Mouse (Mus musculus): Measurements from ENCODE around the gene Camta1. TPM values are rescaled to one million over a fixed set of nuclear protein-coding genes. Genes with fewer than 3 reads are reported as not detected.
A peak's percentile ranks its signal among the peaks of the same experiment; 100 is the strongest.

Camta1 gene
- polyA plus RNA-seq, 1 experiment from 2014 or later: 115 TPM

- Histone ChIP-seq H3K27me3 (ENCODE audit: insufficient read depth, low read length) (no peaks in the 10 kb centered on the region), H3K9ac (ENCODE audit: low read depth, low read length) (no peak overlapping the region), H3K4me2 (ENCODE audit: low read length) (no peak overlapping the region), H3K4me1 (replicated peaks; ENCODE audit: insufficient read depth, low read length) (no peaks in the 10 kb centered on the region), H3K4me3 (replicated peaks; ENCODE audit: low read depth, low read length) (no peak overlapping the region), H3K9me3 (replicated peaks; ENCODE audit: low read length) (no peaks in the 10 kb centered on the region), H3K36me3 (ENCODE audit: insufficient read depth, low read length) (no peaks in the 10 kb centered on the region), H3K27ac (no peak overlapping the region)
- peak; percentile 16 for DNase-seq (ENCODE audit: low spot score)
- 66% methylated on average over 15 of the region's 15 CpGs for WGBS
- no peak for ATAC-seq (replicated peaks; ENCODE audit: low FRiP score, low read depth)
- TF ChIP-seq CTCF (IDR thresholded peaks at IDR 0.05; ENCODE audit: low read depth): peak; percentile 36; the same call in 1 of the 2 replicates
Observed at GRCm38 (mm10) chr4:151216553-151217292, 645.0 kb downstream of the Camta1 start.

- TF ChIP-seq CTCF (IDR thresholded peaks at IDR 0.05; ENCODE audit: low read depth): no peak
- ATAC-seq (replicated peaks; ENCODE audit: low FRiP score, low read depth) (no peak), DNase-seq (ENCODE audit: low spot score) (no peak)
- Histone ChIP-seq H3K27me3 (ENCODE audit: insufficient read depth, low read length) (no peaks in the 10 kb centered on the region), H3K9ac (ENCODE audit: low read depth, low read length) (no peak overlapping the region), H3K27ac (no peak overlapping the region), H3K4me1 (replicated peaks; ENCODE audit: insufficient read depth, low read length) (no peaks in the 10 kb centered on the region), H3K4me3 (replicated peaks; ENCODE audit: low read depth, low read length) (no peak overlapping the region), H3K9me3 (replicated peaks; ENCODE audit: low read length) (no peaks in the 10 kb centered on the region), H3K36me3 (ENCODE audit: insufficient read depth, low read length) (no peaks in the 10 kb centered on the region), H3K4me2 (ENCODE audit: low read length) (no peak overlapping the region)
- WGBS: 37% methylated on average over 4 of the region's 4 CpGs
Observed at GRCm38 (mm10) chr4:151215866-151216265, 645.8 kb downstream of the Camta1 start.

GRCm38 (mm10) chr4:151215179-151215578, 646.5 kb downstream of the Camta1 start:
- Histone ChIP-seq H3K36me3 (ENCODE audit: insufficient read depth, low read length) (no peaks in the 10 kb centered on the region), H3K4me2 (ENCODE audit: low read length) (no peak overlapping the region), H3K9me3 (replicated peaks; ENCODE audit: low read length) (no peaks in the 10 kb centered on the region), H3K27ac (no peak overlapping the region), H3K4me1 (replicated peaks; ENCODE audit: insufficient read depth, low read length) (no peaks in the 10 kb centered on the region), H3K4me3 (replicated peaks; ENCODE audit: low read depth, low read length) (no peak overlapping the region), H3K27me3 (ENCODE audit: insufficient read depth, low read length) (no peaks in the 10 kb centered on the region), H3K9ac (ENCODE audit: low read depth, low read length) (no peak overlapping the region)
- ATAC-seq (replicated peaks; ENCODE audit: low FRiP score, low read depth): no peak
- 53% methylated on average over 1 of the region's 1 CpGs for WGBS
- TF ChIP-seq CTCF (IDR thresholded peaks at IDR 0.05; ENCODE audit: low read depth): peak; percentile 48; the same call in 1 of the 2 replicates
- no peak for DNase-seq (ENCODE audit: low spot score)

- no peaks in the 10 kb centered on the region for H3K27me3 ChIP-seq (ENCODE audit: insufficient read depth, low read length)
- no peaks in the 10 kb centered on the region for H3K36me3 ChIP-seq (ENCODE audit: insufficient read depth, low read length)
- 57% methylated on average over 11 of the region's 11 CpGs for WGBS
- DNase-seq (ENCODE audit: low spot score) (no peak), ATAC-seq (replicated peaks; ENCODE audit: low FRiP score, low read depth) (no peak)
- H3K4me3 ChIP-seq (replicated peaks; ENCODE audit: low read depth, low read length): no peak overlapping the region
- no peak overlapping the region for H3K4me2 ChIP-seq (ENCODE audit: low read length)
- H3K4me1 ChIP-seq (replicated peaks; ENCODE audit: insufficient read depth, low read length): no peaks in the 10 kb centered on the region
- no peak overlapping the region for H3K27ac ChIP-seq
- H3K9ac ChIP-seq (ENCODE audit: low read depth, low read length): no peak overlapping the region
- H3K9me3 ChIP-seq (replicated peaks; ENCODE audit: low read length): no peaks in the 10 kb centered on the region
- TF ChIP-seq CTCF (IDR thresholded peaks at IDR 0.05; ENCODE audit: low read depth): no peak
Observed at GRCm38 (mm10) chr4:151213475-151213874, 648.2 kb downstream of the Camta1 start.

- no peak for DNase-seq (ENCODE audit: low spot score)
Observed at GRCm38 (mm10) chr4:151211992-151212391, 649.7 kb downstream of the Camta1 start.

GRCm38 (mm10) chr4:151207566-151207965, 654.1 kb downstream of the Camta1 start:
- WGBS: 71% methylated on average over 7 of the region's 7 CpGs
- H3K9ac ChIP-seq (ENCODE audit: low read depth, low read length): 0 out of 2 replicates have a peak overlapping the region, but pooled peaks have one; percentile 13
- ATAC-seq (replicated peaks; ENCODE audit: low FRiP score, low read depth): no peak
- H3K4me2 ChIP-seq (ENCODE audit: low read length): no peak overlapping the region
- DNase-seq (ENCODE audit: low spot score): no peak
- no peak for TF ChIP-seq CTCF (IDR thresholded peaks at IDR 0.05; ENCODE audit: low read depth)
- no peaks in the 10 kb centered on the region for H3K4me1 ChIP-seq (replicated peaks; ENCODE audit: insufficient read depth, low read length)
- H3K27me3 ChIP-seq (ENCODE audit: insufficient read depth, low read length): no peaks in the 10 kb centered on the region
- no peak overlapping the region for H3K27ac ChIP-seq
- H3K4me3 ChIP-seq (replicated peaks; ENCODE audit: low read depth, low read length): no peak overlapping the region
- H3K9me3 ChIP-seq (replicated peaks; ENCODE audit: low read length): no peaks in the 10 kb centered on the region
- H3K36me3 ChIP-seq (ENCODE audit: insufficient read depth, low read length): no peaks in the 10 kb centered on the region

More at GRCm38 (mm10) chr4:151211992-151212391, 649.7 kb downstream of the Camta1 start:
- Histone ChIP-seq H3K36me3 (ENCODE audit: insufficient read depth, low read length) (no peaks in the 10 kb centered on the region), H3K9me3 (replicated peaks; ENCODE audit: low read length) (no peaks in the 10 kb centered on the region), H3K27me3 (ENCODE audit: insufficient read depth, low read length) (no peaks in the 10 kb centered on the region), H3K4me2 (ENCODE audit: low read length) (no peak overlapping the region), H3K27ac (no peak overlapping the region), H3K4me3 (replicated peaks; ENCODE audit: low read depth, low read length) (no peak overlapping the region), H3K4me1 (replicated peaks; ENCODE audit: insufficient read depth, low read length) (no peaks in the 10 kb centered on the region), H3K9ac (ENCODE audit: low read depth, low read length) (no peak overlapping the region)
- 81% methylated on average over 6 of the region's 6 CpGs for WGBS
- ATAC-seq (replicated peaks; ENCODE audit: low FRiP score, low read depth): no peak
- TF ChIP-seq CTCF (IDR thresholded peaks at IDR 0.05; ENCODE audit: low read depth): no peak
